In genomic region chr5:36330472-36331155, GRCm38 (mm10) we compare ENCODE assay signal across 11 mouse cellular contexts.
DNase-seq lines count a peak whose midpoint lies in the region; ATAC-seq and TF ChIP-seq lines count a peak whose summit lies in the region.
"Had no signal": no experiment of that assay in that cellular context is flagged by ENCODE, and none has a peak within 500 bp of the region (broad histone marks: within the 10 kb centered on the region; RNA-seq: fewer than 3 reads in every experiment).

No protein-coding gene starts in this region.

- no peaks in the 10 kb centered on the region for H3K36me3 ChIP-seq in forebrain, embryonic 12.5 days (replicated peaks)
- H3K36me3 ChIP-seq in forebrain, embryonic 10.5 days (replicated peaks): no peaks in the 10 kb centered on the region
- no peaks in the 10 kb centered on the region for H3K36me3 ChIP-seq in liver, adult 2 months (ENCODE audit: control insufficient read depth, insufficient read depth, low read length)
- no peaks in the 10 kb centered on the region for H3K36me3 ChIP-seq in liver, embryonic 12.5 days
- no peaks in the 10 kb centered on the region for H3K36me3 ChIP-seq in lung, embryonic 14.5 days (ENCODE audit: insufficient read depth)
- H3K36me3 ChIP-seq in stomach, embryonic 15.5 days: no peaks in the 10 kb centered on the region
- H3K36me3 ChIP-seq: embryonic facial prominence, embryonic 12.5 days had no signal

- H3K79me2 ChIP-seq in liver, adult 2 months (ENCODE audit: control insufficient read depth, insufficient read depth, low read length): no peaks in the 10 kb centered on the region

- no peak for TF ChIP-seq CTCF in liver, adult 2 months (IDR thresholded peaks at IDR 0.05; ENCODE audit: low read depth, low read length)
- TF ChIP-seq CTCF in lung, embryonic 14.5 days (IDR thresholded peaks at IDR 0.05; ENCODE audit: low read depth): no peak

- no peak for ATAC-seq in forebrain, embryonic 12.5 days (ENCODE audit: low FRiP score)
- no peak for ATAC-seq in liver, embryonic 12.5 days
- peak; percentile 77 for ATAC-seq in lung, embryonic 14.5 days (ENCODE audit: insufficient read depth)
- ATAC-seq in stomach, embryonic 15.5 days (ENCODE audit: insufficient read depth, low FRiP score, low read depth): peak; percentile 74
- ATAC-seq in granulocyte monocyte progenitor cell, adult 5-6 weeks (replicated peaks; ENCODE audit: poor library complexity, severe bottlenecking): no peak
- ATAC-seq: CD4-positive, CD25-positive, alpha-beta regulatory T cell, adult 4 months had no signal

- H3K4me2 ChIP-seq in forebrain, embryonic 12.5 days: no peak overlapping the region
- H3K4me2 ChIP-seq in liver, embryonic 12.5 days: no peak overlapping the region
- peak overlapping the region; percentile 45 for H3K4me2 ChIP-seq in lung, embryonic 14.5 days
- 0 out of 2 replicates have a peak overlapping the region, but pooled peaks have one; percentile 8 for H3K4me2 ChIP-seq in stomach, embryonic 15.5 days
- H3K4me2 ChIP-seq: embryonic facial prominence, embryonic 12.5 days had no signal

- no peak for DNase-seq in forebrain, embryonic 10.5 days (ENCODE audit: extremely low spot score, low spot score)
- DNase-seq in liver, adult 2 months (ENCODE audit: extremely low read depth, low read depth, low spot score): peak; percentile 48
- peak; percentile 58 for DNase-seq in lung, embryonic 14.5 days
- DNase-seq in testis, postnatal 14 days (ENCODE audit: low spot score): no peak
- DNase-seq: liver had no signal

- 80% methylated on average over 21 of the region's 21 CpGs for WGBS in forebrain, embryonic 12.5 days
- 86% methylated on average over 21 of the region's 21 CpGs for WGBS in forebrain, embryonic 10.5 days
- WGBS in liver, adult 2 months: 19% methylated on average over 21 of the region's 21 CpGs
- 59% methylated on average over 21 of the region's 21 CpGs for WGBS in liver, embryonic 12.5 days (ENCODE audit: insufficient replicate concordance)
- 43% methylated on average over 21 of the region's 21 CpGs for WGBS in lung, embryonic 14.5 days
- 45% methylated on average over 21 of the region's 21 CpGs for WGBS in stomach, embryonic 15.5 days

- H3K9me3 ChIP-seq in forebrain, embryonic 12.5 days: no peaks in the 10 kb centered on the region
- no peaks in the 10 kb centered on the region for H3K9me3 ChIP-seq in forebrain, embryonic 10.5 days
- H3K9me3 ChIP-seq in liver, embryonic 12.5 days (replicated peaks): no peaks in the 10 kb centered on the region
- H3K9me3 ChIP-seq in lung, embryonic 14.5 days (ENCODE audit: low read depth, low read length): no peaks in the 10 kb centered on the region
- H3K9me3 ChIP-seq in stomach, embryonic 15.5 days: no peaks in the 10 kb centered on the region
- H3K9me3 ChIP-seq: embryonic facial prominence, embryonic 12.5 days had no signal

- H3K4me3 ChIP-seq in forebrain, embryonic 12.5 days (replicated peaks): no peak overlapping the region
- H3K4me3 ChIP-seq in forebrain, embryonic 10.5 days: no peak overlapping the region
- no peak overlapping the region for H3K4me3 ChIP-seq in liver, adult 2 months (ENCODE audit: insufficient read depth, low read depth, low read length)
- no peak overlapping the region for H3K4me3 ChIP-seq in liver, embryonic 12.5 days
- no peak overlapping the region for H3K4me3 ChIP-seq in lung, embryonic 14.5 days (ENCODE audit: low read depth, low read length)
- no peak overlapping the region for H3K4me3 ChIP-seq in stomach, embryonic 15.5 days (replicated peaks)
- H3K4me3 ChIP-seq: embryonic facial prominence, embryonic 12.5 days had no signal

- H3K9ac ChIP-seq in forebrain, embryonic 12.5 days: no peak overlapping the region
- H3K9ac ChIP-seq in liver, adult 2 months (ENCODE audit: low read depth, low read length): no peak overlapping the region
- no peak overlapping the region for H3K9ac ChIP-seq in liver, embryonic 12.5 days
- H3K9ac ChIP-seq in lung, embryonic 14.5 days: no peak overlapping the region
- H3K9ac ChIP-seq in stomach, embryonic 15.5 days: no peak overlapping the region
- H3K9ac ChIP-seq: embryonic facial prominence, embryonic 12.5 days had no signal

- no peak for TF ChIP-seq POLR2A in liver, adult 2 months (IDR thresholded peaks at IDR 0.05; ENCODE audit: extremely low read depth, insufficient read depth, low read length)

- H3K27ac ChIP-seq in forebrain, embryonic 12.5 days: 0 out of 2 replicates have a peak overlapping the region, but pooled peaks have one; percentile 19
- no peak overlapping the region for H3K27ac ChIP-seq in forebrain, embryonic 10.5 days
- no peak overlapping the region for H3K27ac ChIP-seq in liver, adult 2 months (replicated peaks; ENCODE audit: insufficient read depth, low read depth, low read length)
- H3K27ac ChIP-seq in liver, embryonic 12.5 days: no peak overlapping the region
- H3K27ac ChIP-seq in lung, embryonic 14.5 days (ENCODE audit: low read depth): peak overlapping the region; percentile 87
- H3K27ac ChIP-seq in stomach, embryonic 15.5 days: peak overlapping the region; percentile 36; the same call in 1 of the 2 replicates
- H3K27ac ChIP-seq: embryonic facial prominence, embryonic 12.5 days had no signal

- H3K4me1 ChIP-seq in forebrain, embryonic 12.5 days: peaks cover 37% of the 10 kb centered on the region
- H3K4me1 ChIP-seq in forebrain, embryonic 10.5 days: peaks cover 42% of the 10 kb centered on the region
- no peaks in the 10 kb centered on the region; the same call in 1 of the 2 replicates for H3K4me1 ChIP-seq in liver, adult 2 months (ENCODE audit: control insufficient read depth, insufficient read depth, low read length)
- H3K4me1 ChIP-seq in liver, embryonic 12.5 days: no peaks in the 10 kb centered on the region
- H3K4me1 ChIP-seq in lung, embryonic 14.5 days (ENCODE audit: insufficient read depth): peaks cover 22% of the 10 kb centered on the region; the same call in 1 of the 2 replicates
- peaks cover 12% of the 10 kb centered on the region; the same call in 1 of the 2 replicates for H3K4me1 ChIP-seq in stomach, embryonic 15.5 days

- no peaks in the 10 kb centered on the region for H3K27me3 ChIP-seq in forebrain, embryonic 12.5 days
- 0 out of 2 replicates have a peak, but pooled peaks cover 2% of the 10 kb centered on the region for H3K27me3 ChIP-seq in forebrain, embryonic 10.5 days (ENCODE audit: poor library complexity, severe bottlenecking)
- H3K27me3 ChIP-seq in liver, adult 2 months (ENCODE audit: control insufficient read depth, insufficient read depth, low read length): no peaks in the 10 kb centered on the region
- no peaks in the 10 kb centered on the region for H3K27me3 ChIP-seq in liver, embryonic 12.5 days (replicated peaks)
- H3K27me3 ChIP-seq in lung, embryonic 14.5 days (ENCODE audit: insufficient read depth, low read length): no peaks in the 10 kb centered on the region
- H3K27me3 ChIP-seq in stomach, embryonic 15.5 days (replicated peaks): no peaks in the 10 kb centered on the region
- H3K27me3 ChIP-seq: embryonic facial prominence, embryonic 12.5 days had no signal

Comparison
In these comparisons a context has a peak if more than half of its experiments do, and no peak if none do; other contexts are left out.
1. H3K27ac ChIP-seq: peak in forebrain, embryonic 12.5 days (single experiment), lung, embryonic 14.5 days (single experiment) and stomach, embryonic 15.5 days (single experiment); none in forebrain, embryonic 10.5 days (single experiment), liver, adult 2 months (single experiment) and liver, embryonic 12.5 days (single experiment).
2. ATAC-seq: peak in lung, embryonic 14.5 days (single experiment) and stomach, embryonic 15.5 days (single experiment); none in forebrain, embryonic 12.5 days (single experiment), liver, embryonic 12.5 days (single experiment) and granulocyte monocyte progenitor cell, adult 5-6 weeks (single experiment).
3. H3K4me2 ChIP-seq: peak in lung, embryonic 14.5 days (single experiment) and stomach, embryonic 15.5 days (single experiment); none in forebrain, embryonic 12.5 days (single experiment) and liver, embryonic 12.5 days (single experiment).
4. DNase-seq: peak in liver, adult 2 months (single experiment) and lung, embryonic 14.5 days (single experiment); none in forebrain, embryonic 10.5 days (single experiment) and testis, postnatal 14 days (single experiment).